31 mouse cellular contexts compared by ENCODE assay signal in the genomic region with DNA sequence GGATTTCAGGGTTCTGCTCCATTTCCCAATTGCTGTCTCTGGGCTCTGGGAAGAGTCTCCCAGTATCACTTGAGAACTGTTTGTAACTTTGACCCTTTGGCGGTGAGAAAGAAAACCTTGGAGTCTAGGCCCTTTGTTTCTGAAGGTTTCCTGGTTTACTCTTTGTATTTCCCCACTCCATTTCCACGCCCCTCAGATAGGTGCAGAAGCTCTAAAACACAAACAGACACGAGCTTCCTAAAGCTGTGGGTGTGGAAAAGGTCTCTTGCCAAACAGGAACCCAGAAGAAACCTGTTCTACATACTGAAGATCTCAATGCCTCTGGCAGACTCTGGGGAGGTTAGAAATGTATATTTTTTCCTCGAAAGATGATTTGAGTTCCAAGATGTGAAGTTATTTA. TPM values are rescaled to one million over a fixed set of nuclear protein-coding genes. Genes with fewer than 3 reads are reported as not detected.
DNase-seq lines count a peak whose midpoint lies in the region; ATAC-seq and TF ChIP-seq lines count a peak whose summit lies in the region.
"Had no signal": no experiment of that assay in that cellular context is flagged by ENCODE, and none has a peak within 500 bp of the region (broad histone marks: within the 10 kb centered on the region; RNA-seq: fewer than 3 reads in every experiment).

No protein-coding gene starts in this region.

- H3K4me2 ChIP-seq in lung, postnatal 0 days (replicated peaks; ENCODE audit: low read depth, low read length) = 0 out of 2 replicates have a peak overlapping the region, but pooled peaks have one; percentile 14
- H3K4me2 ChIP-seq: embryonic facial prominence, embryonic 15.5 days; forebrain, embryonic 12.5 days; heart, embryonic 11.5 days; limb, embryonic 13.5 days; liver, embryonic 11.5 days; midbrain, embryonic 15.5 days; neural tube, embryonic 15.5 days had no signal

- H3K27me3 ChIP-seq in lung, postnatal 0 days (replicated peaks; ENCODE audit: insufficient read depth, low read length) = no peaks in the 10 kb centered on the region
- H3K27me3 ChIP-seq in small intestine, adult 2 months (ENCODE audit: control insufficient read depth, insufficient read depth, low read length) = no peaks in the 10 kb centered on the region
- H3K27me3 ChIP-seq: embryonic facial prominence, embryonic 15.5 days; forebrain, embryonic 12.5 days; limb, embryonic 13.5 days; midbrain, embryonic 15.5 days; neural tube, embryonic 15.5 days had no signal

- H3K36me3 ChIP-seq in lung, postnatal 0 days (ENCODE audit: insufficient read depth, low read length) = no peaks in the 10 kb centered on the region
- 0 out of 2 replicates have a peak, but pooled peaks cover 2% of the 10 kb centered on the region for H3K36me3 ChIP-seq in small intestine, adult 2 months (ENCODE audit: control insufficient read depth, insufficient read depth, low read length)
- H3K36me3 ChIP-seq: embryonic facial prominence, embryonic 10.5 days; embryonic facial prominence, embryonic 15.5 days; forebrain, embryonic 12.5 days; limb, embryonic 13.5 days; midbrain, embryonic 10.5 days; midbrain, embryonic 15.5 days; neural tube, embryonic 15.5 days had no signal

- H3K9ac ChIP-seq in lung, postnatal 0 days (replicated peaks; ENCODE audit: low read depth) = no peak overlapping the region
- H3K9ac ChIP-seq: embryonic facial prominence, embryonic 15.5 days; forebrain, embryonic 12.5 days; forebrain, postnatal 0 days; limb, embryonic 13.5 days; midbrain, embryonic 15.5 days; neural tube, embryonic 15.5 days had no signal

- no peak overlapping the region for H3K4me3 ChIP-seq in gastrocnemius, adult 2 months
- no peak overlapping the region for H3K4me3 ChIP-seq in lung, postnatal 0 days (ENCODE audit: low read depth, low read length)
- H3K4me3 ChIP-seq in lung, adult 2 months (replicated peaks; ENCODE audit: extremely low read depth, low read depth, low read length) = no peak overlapping the region
- no peak overlapping the region for H3K4me3 ChIP-seq in small intestine, adult 2 months (ENCODE audit: low read depth, low read length)
- H3K4me3 ChIP-seq: embryonic facial prominence, embryonic 10.5 days; embryonic facial prominence, embryonic 15.5 days; forebrain, embryonic 12.5 days; limb, embryonic 13.5 days; midbrain, embryonic 10.5 days; midbrain, embryonic 15.5 days; neural tube, embryonic 15.5 days had no signal

- TF ChIP-seq CTCF in gastrocnemius, adult 2 months (IDR thresholded peaks at IDR 0.05) = no peak
- no peak for TF ChIP-seq CTCF in lung, postnatal 0 days (IDR thresholded peaks at IDR 0.05)
- no peak for TF ChIP-seq CTCF in lung, adult 2 months (IDR thresholded peaks at IDR 0.05; ENCODE audit: insufficient read depth, low read length)
- TF ChIP-seq CTCF in small intestine, adult 2 months (IDR thresholded peaks at IDR 0.05; ENCODE audit: extremely low read depth, insufficient read length, insufficient replicate concordance, low read depth, low read length) = no peak

- WGBS in lung, postnatal 0 days = 31% methylated on average over 4 of the region's 4 CpGs
- 34% methylated on average over 4 of the region's 4 CpGs for WGBS in lung, adult 2 months
- 26% methylated on average over 4 of the region's 4 CpGs for WGBS in small intestine, adult 2 months

- no peak for DNase-seq in gastrocnemius, adult 2 months
- DNase-seq in gastrocnemius, postnatal 4 days (ENCODE audit: low spot score in 2 of 2) = no peak
- peak; percentile 63 for DNase-seq in lung, postnatal 0 days (ENCODE audit: low spot score)
- no peak for DNase-seq in lung, adult 2 months
- DNase-seq in thymus, adult 18-20 months = no peak
- DNase-seq: adrenal gland, adult 2 months; adrenal gland, postnatal 36 days; cerebellum, adult 8-10 months; cerebellum, postnatal 25 days; forebrain, postnatal 0 days; gastrocnemius, postnatal 14 days; heart, adult 11 months; heart, postnatal 10 days; kidney, adult 11 months; kidney, postnatal 25 days; right cerebral cortex, postnatal 25 days; thymus, postnatal 14 days had no signal

- TF ChIP-seq EP300 in lung, postnatal 0 days (IDR thresholded peaks at IDR 0.05) = peak; percentile 76

- ATAC-seq in lung, postnatal 0 days = peak; percentile 54
- ATAC-seq in inflammation-experienced regulatory T-cells, adult 6 months = no peak
- ATAC-seq: activated CD4-positive, CD25-positive, alpha-beta regulatory T cell, adult 4 months; forebrain, postnatal 0 days; hindbrain, embryonic 16.5 days; midbrain, embryonic 15.5 days had no signal

- peaks cover 21% of the 10 kb centered on the region for H3K4me1 ChIP-seq in lung, postnatal 0 days (ENCODE audit: insufficient read depth, low read depth, low read length)
- peaks cover 21% of the 10 kb centered on the region for H3K4me1 ChIP-seq in lung, adult 2 months (ENCODE audit: control insufficient read depth, insufficient read depth, low read length)
- peaks cover 29% of the 10 kb centered on the region; the same call in 1 of the 2 replicates for H3K4me1 ChIP-seq in small intestine, adult 2 months (ENCODE audit: control insufficient read depth, insufficient read depth, insufficient read length, low read length)
- H3K4me1 ChIP-seq: embryonic facial prominence, embryonic 10.5 days; embryonic facial prominence, embryonic 15.5 days; forebrain, embryonic 12.5 days; limb, embryonic 13.5 days; midbrain, embryonic 10.5 days; midbrain, embryonic 15.5 days; neural tube, embryonic 15.5 days had no signal

- H3K27ac ChIP-seq in gastrocnemius, adult 2 months = peak overlapping the region; percentile 48
- peak overlapping the region; percentile 71 for H3K27ac ChIP-seq in lung, postnatal 0 days (ENCODE audit: low read length)
- peak overlapping the region; percentile 76 for H3K27ac ChIP-seq in small intestine, adult 2 months (ENCODE audit: insufficient read depth, low read depth, low read length)
- H3K27ac ChIP-seq: embryonic facial prominence, embryonic 10.5 days; embryonic facial prominence, embryonic 15.5 days; forebrain, embryonic 12.5 days; limb, embryonic 13.5 days; midbrain, embryonic 10.5 days; midbrain, embryonic 15.5 days; neural tube, embryonic 15.5 days had no signal

- intact Hi-C loops in gastrocnemius, adult 2 months (cut with DNase I) = no loop called here

- TF ChIP-seq POLR2A in lung, adult 2 months (IDR thresholded peaks at IDR 0.05; ENCODE audit: borderline replicate concordance, extremely low read depth, low read depth, low read length) = no peak
- no peak for TF ChIP-seq POLR2A in small intestine, adult 2 months (IDR thresholded peaks at IDR 0.05; ENCODE audit: low read depth, low read length)

- no peaks in the 10 kb centered on the region for H3K9me3 ChIP-seq in lung, postnatal 0 days (ENCODE audit: low read length)
- H3K9me3 ChIP-seq: embryonic facial prominence, embryonic 10.5 days; embryonic facial prominence, embryonic 15.5 days; forebrain, embryonic 12.5 days; limb, embryonic 13.5 days; midbrain, embryonic 10.5 days; midbrain, embryonic 15.5 days; neural tube, embryonic 15.5 days had no signal

RNA-seq across cellular contexts. Expression of gene Clic5, which starts 10.8 kb away (rescaled TPM):
- total RNA-seq in gastrocnemius, adult 2 months (2021) = 100 to 1,000 TPM; 121 to 159 TPM
- total RNA-seq in gastrocnemius, postnatal 4 days (2021) = 10 to 100 TPM; 26.6 to 31.3 TPM
- polyA plus RNA-seq in lung, postnatal 0 days (2015; fragmentation: Nextera tagmentation; extraction: Ambion mirVana) = 83.6 and 122 TPM in 2 replicates
- 82.3 and 122 TPM in 2 replicates for polyA plus RNA-seq in lung, adult 2 months (2012; rRNA removed)
- 9.1 and 26.7 TPM in 2 replicates for polyA plus RNA-seq in small intestine, adult 2 months (2012; rRNA removed)
- under 1 TPM in 1 of 3 experiments, not detected in 2; 0.09 TPM for polyA plus RNA-seq in inflammation-experienced regulatory T-cells, adult 6 months (2017; shearing (Covaris generic))
- total RNA-seq: CH12.LX had no signal
